Mouse (Mus musculus) G1E (cell line): ENCODE results near the gene Mllt10.

Experiments
- CTCF ChIP-seq: IDR thresholded peaks from 2 replicates; pipeline ENCODE4 v1.5.1; 2012; ENCODE audit warnings: low read depth, low read length, inconsistent platforms, mixed read lengths
- GATA1 ChIP-seq: IDR thresholded peaks from 2 replicates; pipeline ENCODE4 v1.6.1; 2012; ENCODE audit warnings: borderline replicate concordance, low read length, inconsistent platforms, mixed read lengths
- GATA2 ChIP-seq: IDR thresholded peaks from 2 replicates; pipeline ENCODE4 v1.6.1; 2012; ENCODE audit warnings: low read depth, low read length, inconsistent platforms, borderline replicate concordance
- POLR2AphosphoS5 ChIP-seq: IDR thresholded peaks from 2 replicates; pipeline ENCODE4 v1.6.1; 2012; ENCODE audit warnings: low read depth, low read length, inconsistent platforms; ENCODE audit not compliant: insufficient replicate concordance
- TAL1 ChIP-seq: conservative IDR thresholded peaks from 2 replicates; pipeline ENCODE4 v1.6.1; 2012; ENCODE audit warnings: low read depth, low read length, inconsistent platforms, mixed read lengths

DNA sequence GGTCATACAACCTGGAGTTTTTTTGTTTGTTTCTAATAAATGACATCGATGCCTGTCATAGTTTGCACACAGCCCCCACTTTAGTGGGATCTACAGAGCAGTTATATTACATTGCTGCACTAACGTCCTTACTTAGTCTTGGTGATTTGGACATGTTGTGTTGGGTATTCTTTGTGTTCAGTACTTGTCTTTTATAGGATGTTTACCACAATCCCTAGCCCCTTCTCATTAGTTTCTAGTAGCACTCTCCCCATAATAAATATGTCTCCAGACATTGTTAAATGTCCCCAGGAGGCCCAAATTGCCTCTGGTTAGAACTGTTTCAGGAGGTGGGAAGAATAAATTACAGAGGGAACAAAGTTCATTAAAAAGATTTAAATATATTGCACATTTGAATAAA, 110.5 kb downstream of the Mllt10 start:
- no peak for TF ChIP-seq CTCF
- no peak for TF ChIP-seq GATA1
- no peak for TF ChIP-seq TAL1
- TF ChIP-seq POLR2AphosphoS5: no peak
- TF ChIP-seq GATA2: no peak
